Mouse (Mus musculus): ENCODE measurements around the gene Slc2a2.

Slc2a2 gene

DNA sequence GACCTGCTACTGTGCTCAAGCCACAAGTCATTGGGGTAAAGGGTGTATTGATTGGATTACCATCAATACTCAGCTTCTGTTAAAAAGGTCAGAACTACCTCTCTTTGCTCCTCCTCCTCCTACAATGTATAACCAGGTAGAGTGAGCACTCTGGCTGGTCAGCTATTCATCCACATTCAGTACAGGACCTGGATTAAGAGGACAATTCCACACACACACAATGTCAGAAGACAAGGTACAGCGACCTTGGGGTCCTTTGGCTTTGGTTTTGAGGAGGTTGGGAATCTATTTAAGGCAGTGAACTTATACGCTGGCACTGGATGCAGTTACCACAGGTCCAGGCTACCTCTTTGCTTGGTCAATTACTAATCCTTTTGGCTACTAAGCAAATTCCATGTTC, at the start of gene Slc2a2:
Gene Slc2a2 (plus strand): TSS at position 107 of the 400 bp plus-strand sequence.
- DNase-seq (ENCODE audit: low read depth) = no peak

DNA sequence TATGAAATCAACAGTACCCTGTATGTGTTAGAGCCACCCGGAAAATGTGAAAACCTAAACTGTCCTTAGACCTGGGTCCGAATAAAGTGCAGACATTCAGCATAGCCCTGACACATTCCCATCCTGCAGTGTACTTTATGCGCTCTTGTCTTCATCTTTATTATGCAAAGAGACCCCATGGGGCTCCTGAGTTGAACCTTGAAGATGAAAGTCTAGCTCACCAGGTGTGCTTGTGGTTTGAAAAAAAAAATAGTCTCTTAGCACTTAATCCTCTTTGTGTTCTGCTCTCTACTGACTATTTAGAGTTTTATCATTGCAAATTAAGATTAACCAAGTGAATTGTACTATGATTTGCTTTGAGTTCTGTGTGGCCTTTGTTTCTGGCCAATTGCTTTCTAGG, 45.1 kb upstream of the Slc2a2 start:
- no peak for DNase-seq (ENCODE audit: low read depth)

DNA sequence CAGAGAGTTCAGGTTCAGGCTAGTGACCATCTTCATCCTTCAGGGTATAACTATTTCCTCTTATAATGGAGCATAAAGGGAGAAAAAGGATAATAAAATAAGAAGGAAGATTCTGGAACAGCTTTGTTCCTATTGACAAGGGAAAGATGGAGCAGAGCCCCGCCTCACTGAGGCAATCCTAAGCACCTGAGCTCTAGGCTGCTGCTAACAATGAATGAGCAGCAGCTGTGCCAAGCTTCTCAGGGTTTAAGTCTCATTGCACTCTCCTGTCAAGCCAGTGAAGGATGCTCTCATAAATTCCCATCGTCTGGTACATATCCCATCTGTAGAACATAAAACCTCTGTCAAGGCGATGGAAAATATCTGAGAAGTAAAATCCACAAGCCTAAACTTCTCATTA, 44.7 kb upstream of the Slc2a2 start:
- DNase-seq (ENCODE audit: low read depth) = no peak

DNA sequence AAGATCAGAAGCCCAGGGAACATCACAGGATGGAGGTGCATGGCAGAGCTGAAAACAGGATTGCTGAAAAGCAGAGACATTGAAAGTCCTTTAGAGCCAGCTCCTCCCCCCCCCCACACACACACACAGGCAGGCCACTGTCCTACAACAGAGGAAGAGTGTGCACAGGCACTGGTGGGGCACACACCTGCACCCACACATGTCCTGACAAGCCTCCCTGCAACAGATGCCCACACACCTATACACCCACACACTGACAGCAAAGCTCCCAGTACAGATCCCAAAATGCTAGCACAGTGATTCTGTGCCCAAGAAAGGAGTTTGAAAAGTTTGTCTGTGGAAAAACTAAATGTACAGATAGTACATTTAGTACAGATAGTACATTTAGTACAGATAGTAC, 43.0 kb upstream of the Slc2a2 start:
- DNase-seq (ENCODE audit: low read depth) = no peak

DNA sequence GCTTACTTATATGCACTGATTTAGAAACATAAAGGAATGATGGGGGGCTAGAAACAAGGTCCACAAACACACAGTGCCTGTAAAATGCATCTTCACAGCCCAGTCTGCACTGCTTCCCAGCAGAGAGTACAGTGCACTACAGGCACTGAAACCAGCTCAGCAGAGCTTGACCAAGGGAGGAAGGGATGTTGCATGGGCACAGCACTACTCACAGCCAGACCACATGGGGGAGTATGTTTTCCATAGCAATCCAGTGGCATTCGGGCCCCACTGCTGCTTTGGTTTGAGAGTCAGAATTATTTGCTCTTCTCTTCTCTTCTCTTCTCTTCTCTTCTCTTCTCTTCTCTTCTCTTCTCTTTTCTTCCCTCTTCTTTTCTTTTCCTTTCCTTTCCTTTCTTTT, 39.4 kb upstream of the Slc2a2 start:
- DNase-seq (ENCODE audit: low read depth) = peak; percentile 10

DNA sequence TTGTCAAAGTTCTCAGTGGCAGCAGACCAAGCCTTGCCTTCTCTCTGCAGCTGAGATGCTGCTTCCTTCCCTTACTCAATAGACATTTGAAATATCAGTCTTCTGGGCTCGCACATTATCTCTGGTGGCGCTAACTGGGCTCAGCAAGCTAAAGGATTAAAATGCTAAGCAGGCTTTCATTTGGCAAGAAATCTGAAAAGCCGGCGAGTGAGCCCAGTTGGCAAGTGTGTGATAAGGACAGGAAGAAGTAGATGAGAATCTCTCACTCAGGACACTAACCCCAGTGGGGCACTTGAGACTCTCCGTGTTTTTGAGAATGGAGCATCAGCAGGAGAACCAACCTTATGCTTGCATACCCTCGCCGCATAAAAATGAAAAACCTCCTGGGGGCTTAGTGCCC, 16.9 kb upstream of the Slc2a2 start:
- no peak for DNase-seq (ENCODE audit: low read depth)

DNA sequence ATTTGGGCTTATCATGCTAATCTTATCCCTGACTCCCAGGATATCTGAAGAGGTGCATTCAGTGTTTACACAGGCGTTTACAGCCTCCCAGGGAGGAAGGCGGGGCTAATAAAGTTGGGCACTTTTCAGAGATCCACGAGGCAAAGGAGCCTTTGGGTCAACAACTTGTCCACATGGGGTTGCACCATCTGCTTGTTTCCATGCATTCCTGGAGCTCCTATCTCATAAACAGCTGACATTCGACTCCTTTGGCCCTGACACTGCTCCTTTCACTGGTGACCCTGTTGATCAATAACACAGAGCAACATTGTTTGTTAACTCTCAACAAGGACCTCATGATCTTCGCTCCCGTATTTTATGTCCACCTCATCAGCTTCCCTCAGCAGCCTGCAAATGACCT, 15.8 kb upstream of the Slc2a2 start:
- DNase-seq (ENCODE audit: low read depth) = no peak

DNA sequence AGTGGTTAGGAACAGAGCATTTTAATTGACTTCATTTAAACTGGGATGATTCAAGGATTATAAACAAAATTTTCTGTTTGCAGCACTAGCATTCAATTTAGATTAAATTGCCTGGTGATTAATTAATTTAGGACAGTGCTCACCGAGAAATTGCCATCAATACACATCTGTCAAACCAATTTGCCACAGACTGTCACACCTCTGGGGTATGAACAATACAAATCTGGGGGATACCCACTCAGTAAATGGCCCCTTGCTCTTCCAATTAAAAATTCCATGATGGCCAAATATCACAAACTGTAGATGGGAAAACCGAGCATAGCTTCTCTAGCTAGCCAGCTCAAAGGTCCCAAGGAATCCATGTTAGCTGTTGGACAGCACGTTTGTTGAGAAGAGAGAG, 15.3 kb upstream of the Slc2a2 start:
- DNase-seq (ENCODE audit: low read depth) = no peak

DNA sequence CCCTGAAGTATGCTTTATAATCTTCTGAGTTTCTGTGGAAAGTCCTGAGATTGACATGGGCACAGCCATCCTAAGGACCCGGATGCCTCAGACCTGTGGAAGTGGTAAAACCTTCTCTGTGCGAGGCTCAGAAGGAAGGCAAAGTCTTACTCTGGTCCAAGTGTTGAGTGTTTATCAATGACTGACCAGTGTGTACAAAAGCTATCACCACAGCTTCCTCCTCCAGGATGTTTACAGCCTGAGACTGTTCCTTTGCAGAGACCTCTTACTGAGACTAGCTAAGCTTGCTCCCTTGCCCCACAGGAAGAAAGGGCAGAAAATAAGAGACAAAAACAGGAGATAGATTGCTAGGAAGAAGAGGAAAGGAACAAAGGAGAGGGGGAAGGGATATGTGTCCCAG, 12.2 kb upstream of the Slc2a2 start:
- no peak for DNase-seq (ENCODE audit: low read depth)

DNA sequence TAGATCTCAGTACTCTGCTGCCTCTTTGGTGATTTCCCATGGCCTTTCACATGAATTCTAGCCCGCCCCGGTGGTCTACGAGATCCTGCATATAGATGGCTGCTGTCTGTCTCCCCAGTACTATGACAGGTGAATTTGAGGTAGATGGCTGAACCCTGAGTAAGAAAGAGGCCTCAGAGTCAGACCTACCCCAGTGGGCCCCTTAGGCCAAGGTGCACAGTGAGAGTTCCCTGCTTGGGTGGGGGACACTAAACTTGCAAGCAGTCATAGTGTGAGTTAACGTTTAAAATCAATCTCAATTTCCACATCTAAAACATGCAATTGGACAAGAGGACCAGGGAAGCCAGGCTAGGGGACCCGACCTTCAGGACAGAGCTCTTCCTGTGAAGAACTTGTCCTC, 2.9 kb upstream of the Slc2a2 start:
- no peak for DNase-seq (ENCODE audit: low read depth)

DNA sequence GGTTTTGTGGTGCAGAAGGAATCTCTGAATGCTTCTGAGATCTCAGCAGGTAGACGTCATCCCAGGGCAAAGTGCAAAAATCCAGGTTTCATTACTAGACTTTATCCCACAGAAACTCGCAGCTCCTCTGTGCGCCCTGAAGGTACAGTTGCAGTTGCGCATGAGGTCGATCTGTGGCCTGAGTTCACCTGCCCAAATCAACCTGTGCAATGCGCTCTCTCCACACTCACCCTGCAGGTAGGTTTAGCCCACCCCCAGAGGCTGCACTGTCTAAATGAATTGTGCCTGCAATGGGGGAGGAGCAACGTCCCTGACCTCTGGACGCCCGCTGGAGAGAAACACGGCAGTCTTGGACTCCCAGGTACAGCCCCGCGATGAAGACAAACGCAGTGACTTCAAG, 2.1 kb upstream of the Slc2a2 start:
- DNase-seq (ENCODE audit: low read depth) = no peak

DNA sequence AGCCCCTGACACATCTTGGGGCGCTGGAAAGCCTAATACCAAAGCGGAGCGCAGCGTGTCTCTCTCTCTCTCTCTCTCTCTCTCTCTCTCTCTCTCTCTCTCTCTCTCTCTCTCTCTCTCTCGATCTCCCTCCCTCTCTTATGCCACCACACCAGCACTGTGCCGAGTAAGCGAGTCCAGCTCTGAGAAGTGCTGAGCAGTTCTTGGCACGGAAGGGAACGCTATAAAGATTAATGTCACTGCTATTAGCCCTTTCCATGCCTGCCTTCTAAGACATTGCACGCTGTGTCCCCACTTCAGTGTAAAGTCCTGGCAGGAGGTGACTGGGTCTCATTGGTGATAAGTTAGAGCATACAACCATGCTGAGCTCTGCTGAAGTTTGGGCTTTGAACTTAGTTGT, 1.5 kb upstream of the Slc2a2 start:
- DNase-seq (ENCODE audit: low read depth) = no peak

DNA sequence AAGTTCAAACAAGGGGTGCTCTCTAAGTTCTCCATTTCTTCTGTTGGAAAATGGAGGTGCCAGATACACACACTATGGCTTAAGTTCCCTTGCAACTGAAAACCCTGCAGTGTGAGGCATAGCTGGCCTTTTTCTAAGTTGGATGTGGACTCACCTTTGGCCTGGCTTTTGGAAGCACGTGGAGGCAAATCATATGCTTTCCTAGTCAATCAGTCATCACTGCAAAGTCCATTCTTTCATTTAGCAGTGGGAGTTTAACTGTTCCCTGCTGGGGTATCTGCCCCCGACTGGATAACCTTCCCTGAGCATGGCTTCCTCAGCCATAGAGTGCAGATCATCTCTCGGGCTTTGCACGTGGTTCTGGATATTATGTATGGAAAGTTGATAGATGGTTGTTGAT, 1.9 kb downstream of the Slc2a2 start:
- DNase-seq (ENCODE audit: low read depth) = no peak

DNA sequence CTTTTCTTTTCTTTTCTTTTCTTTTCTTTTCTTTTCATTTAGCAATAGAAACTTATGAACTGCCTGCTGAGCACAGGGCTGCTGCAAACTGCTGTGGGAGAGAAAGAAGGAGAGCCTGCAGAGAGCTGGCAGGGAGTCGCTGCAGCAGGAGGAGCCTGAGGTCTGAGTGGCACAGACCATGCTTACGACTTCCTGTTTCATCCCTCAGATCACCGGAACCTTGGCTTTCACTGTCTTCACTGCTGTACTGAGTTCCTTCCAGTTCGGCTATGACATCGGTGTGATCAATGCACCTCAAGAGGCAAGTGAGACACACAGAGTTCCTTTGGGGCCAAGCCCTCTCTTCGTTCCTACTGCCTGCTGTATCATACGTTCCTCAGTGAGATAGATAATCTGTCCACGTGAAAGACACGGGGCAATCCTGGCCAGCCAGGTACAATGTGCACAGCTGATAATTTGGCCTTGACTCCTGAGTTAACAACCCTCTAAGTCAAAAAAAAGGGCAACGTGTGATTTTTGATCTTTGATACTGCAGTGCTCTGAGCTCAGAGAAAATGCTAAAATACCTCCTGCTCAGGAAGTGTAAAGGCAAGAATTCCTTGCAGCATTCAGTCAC, 7.9 kb downstream of the Slc2a2 start:
- no peak for DNase-seq (ENCODE audit: low read depth)

DNA sequence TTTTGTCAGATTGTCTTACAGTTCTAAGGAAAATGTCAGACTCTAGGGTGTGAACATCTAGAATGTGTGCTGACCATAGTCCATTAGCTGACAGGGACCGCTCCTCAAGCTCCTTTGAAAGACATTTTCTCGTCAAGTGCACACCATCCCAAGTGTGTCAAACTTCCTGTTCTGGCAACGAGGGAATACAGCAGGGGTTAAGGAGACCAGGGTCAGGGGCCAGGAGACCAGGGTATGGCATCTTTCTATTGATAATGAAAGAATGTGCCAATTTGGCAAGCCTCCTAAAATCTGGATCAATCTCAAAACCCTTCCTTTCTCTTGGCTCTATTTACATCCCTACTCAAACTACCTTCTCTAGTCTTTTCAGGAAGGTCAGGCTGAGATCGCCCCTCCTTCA, 9.0 kb downstream of the Slc2a2 start:
- no peak for DNase-seq (ENCODE audit: low read depth)

DNA sequence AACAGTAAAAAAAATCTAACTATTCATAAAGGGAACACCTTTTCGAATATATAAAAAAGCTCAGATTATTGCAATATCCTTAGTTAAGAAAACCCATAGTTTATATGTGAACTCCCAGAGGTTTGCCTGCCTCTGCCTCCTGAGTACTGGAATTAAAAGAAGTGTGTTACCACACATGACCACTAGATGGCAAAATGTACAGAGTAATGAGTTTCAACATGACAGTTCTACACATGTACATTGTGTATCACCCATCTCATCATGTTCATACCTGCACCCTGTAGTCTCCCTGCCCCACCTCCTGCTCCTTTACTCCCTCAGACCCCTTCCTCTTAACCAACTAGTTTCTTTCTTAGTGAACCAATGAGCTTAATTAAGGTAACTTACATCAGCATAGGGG, 12.0 kb downstream of the Slc2a2 start:
- peak; percentile 49 for DNase-seq (ENCODE audit: low read depth)

DNA sequence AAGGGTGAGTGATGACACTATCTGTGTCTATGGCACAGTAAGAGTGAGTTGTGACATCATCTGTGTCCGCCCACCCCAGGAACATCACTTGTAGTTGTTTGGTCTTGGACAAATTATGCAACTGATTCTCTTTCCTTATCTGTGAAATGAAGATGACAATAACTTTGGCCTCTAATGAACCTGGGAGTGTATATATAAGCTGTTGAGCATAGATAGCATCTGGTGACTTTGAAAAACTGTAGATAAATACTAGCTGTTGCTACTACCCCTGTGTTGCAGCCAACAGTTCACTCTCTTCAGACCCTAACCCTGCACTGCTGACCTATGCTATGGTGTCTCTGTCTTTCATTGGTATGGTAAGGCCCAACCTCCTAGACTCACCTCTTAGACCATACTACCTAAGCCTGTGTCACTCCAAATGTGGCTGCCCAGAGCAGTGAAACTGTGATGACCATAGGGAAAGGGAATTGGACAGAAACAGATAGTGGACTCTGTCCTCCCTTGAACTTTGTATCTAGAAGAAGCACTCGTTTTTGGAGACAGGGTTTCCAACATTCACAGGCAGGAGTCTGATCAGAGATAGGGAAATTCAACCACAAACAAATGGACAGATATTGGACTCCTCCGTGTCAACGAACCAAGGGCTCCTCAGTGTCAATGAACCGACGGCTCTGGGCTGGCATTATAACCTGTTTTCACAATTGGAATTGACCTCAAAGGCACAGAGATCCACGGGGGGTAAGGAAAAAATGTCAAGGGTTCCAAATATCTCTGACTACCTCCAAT, 16.4 kb downstream of the Slc2a2 start:
- DNase-seq (ENCODE audit: low read depth) = no peak

DNA sequence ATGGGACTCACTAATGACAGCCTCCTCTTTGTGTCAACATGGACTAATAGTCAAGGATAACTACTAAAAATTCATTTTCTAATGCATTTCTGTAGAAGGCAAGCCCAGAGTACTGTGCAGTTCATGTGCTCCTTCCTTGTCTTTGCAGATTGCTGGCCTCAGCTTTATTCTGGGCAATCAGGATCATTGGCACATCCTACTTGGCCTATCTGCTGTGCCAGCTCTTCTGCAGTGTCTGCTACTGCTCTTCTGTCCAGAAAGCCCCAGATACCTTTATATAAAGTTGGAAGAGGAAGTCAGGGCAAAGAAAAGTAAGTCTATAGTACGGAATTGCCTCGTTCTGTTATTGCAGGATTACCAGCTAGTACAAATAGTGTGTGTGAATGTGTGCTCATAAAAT, 20.8 kb downstream of the Slc2a2 start:
- no peak for DNase-seq (ENCODE audit: low read depth)

DNA sequence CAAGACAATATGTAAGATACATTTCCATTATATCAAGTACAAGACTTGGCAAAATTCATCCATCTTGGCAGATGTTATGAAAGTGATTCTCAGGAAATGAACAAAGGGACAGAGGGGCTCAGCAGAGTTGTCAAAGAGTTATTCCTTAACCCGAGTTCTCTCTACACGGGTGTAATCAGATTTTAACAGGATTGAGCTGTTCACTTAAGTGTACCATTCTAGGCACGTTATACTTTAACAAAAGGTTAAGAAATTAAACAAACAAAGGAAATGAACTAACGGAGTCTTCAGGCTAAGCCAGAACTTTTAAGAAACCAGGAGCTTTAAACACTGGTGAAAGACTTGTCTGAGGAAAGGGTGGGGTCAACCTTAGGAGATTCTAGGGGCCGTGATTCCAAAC, 23.5 kb downstream of the Slc2a2 start:
- no peak for DNase-seq (ENCODE audit: low read depth)

DNA sequence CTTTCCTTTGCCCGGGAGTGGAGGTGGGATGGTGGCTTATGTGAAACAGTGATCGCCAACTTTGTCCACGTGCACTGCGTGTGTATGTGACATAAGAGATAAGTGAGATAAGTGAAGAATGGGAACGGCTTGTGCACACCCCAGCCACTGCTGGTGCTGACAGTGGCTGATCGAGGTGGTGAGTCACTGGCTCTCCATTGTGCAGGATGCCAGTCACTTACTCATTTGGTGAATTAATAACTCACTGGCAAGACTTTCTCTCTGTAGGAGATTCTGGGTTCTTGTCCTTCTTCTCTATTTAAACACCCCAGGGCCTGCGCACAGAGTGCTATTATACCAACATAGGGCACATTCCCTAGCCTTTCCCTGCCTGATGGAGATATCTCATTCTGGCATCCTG, 24.1 kb downstream of the Slc2a2 start:
- no peak for DNase-seq (ENCODE audit: low read depth)

DNA sequence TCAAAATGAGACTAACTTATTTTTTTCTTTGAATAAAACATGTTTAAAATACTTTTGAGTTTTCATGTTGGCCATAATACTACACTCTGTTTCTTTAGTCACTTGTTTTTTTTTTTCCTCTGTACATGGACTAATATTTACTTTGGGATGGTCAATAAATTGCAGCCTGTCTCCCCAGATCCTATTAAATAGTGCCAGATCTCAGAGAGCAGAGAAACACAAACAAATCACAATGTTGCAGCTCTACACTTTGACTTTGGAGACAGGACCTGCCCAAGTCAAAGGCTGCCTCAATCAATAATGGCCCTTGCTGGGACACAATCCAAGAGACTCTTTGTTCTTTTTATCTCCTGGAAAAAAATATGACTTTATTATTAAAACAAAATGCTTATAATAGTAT, 24.8 kb downstream of the Slc2a2 start:
- no peak for DNase-seq (ENCODE audit: low read depth)

DNA sequence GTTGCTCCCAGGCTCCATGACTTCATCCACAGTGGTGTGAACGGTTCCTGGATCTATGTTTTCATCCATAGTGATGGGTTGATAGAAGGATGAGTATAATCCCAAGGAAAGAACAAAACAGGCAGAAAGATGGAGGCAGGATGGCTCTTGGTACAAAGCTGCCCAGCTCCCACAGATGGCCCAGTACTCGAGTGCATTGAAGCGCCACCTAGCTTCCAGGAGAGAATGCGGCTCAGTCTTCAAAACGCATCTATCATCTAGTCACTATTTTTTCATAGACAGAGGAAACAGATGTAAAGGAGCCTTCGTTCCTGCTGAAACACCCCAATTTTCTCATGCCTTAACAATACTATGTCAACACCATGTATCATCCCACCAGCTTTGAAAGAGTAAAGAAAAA, 25.8 kb downstream of the Slc2a2 start:
- DNase-seq (ENCODE audit: low read depth) = no peak

DNA sequence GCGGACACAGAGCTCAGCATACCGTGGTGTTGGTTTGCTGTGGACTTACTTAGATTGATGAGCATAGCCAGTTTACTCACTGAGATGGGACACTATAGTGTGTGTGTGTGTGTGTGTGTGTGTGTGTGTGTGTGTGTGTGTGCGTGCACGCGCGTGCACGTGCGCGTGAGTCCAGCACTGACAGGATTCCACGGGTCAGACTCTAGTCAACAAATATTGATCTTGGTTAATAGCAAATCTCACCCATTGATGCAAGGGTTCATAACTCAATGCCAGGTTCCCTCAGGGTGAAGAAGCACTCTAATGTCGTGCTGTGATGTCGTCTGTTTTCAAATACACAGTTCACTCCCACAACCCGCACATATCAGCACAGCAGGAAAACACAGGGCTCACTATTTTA, 27.5 kb downstream of the Slc2a2 start:
- no peak for DNase-seq (ENCODE audit: low read depth)

DNA sequence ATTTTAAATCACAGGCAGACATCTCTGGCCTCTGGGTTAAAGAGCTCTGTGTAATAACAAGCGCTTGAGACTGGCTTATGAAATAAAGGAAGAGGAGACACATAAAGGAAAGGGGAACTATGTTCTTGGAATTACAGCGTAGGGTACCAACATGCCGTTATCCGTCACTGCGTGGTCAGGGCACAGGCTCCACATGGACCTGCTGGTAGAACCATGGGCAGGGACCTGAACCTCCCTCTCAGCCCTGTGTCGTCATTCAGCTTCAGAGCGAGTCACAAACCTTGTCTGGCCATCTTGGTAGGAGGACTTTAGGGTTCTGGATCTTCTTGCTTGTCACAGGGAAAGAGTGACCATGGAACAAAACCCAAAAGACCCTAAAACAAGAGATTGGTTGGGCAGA, 28.7 kb downstream of the Slc2a2 start:
- no peak for DNase-seq (ENCODE audit: low read depth)

Measured in NIH3T3 (cell line).